Mouse (Mus musculus) cerebellum, adult 9-10 months (tissue): ENCODE data around the gene Ankrd12.

Experiments
- DNase-seq: peaks from one replicate; pipeline ENCODE4 v3.0.0; 2022

Ankrd12 gene

DNA sequence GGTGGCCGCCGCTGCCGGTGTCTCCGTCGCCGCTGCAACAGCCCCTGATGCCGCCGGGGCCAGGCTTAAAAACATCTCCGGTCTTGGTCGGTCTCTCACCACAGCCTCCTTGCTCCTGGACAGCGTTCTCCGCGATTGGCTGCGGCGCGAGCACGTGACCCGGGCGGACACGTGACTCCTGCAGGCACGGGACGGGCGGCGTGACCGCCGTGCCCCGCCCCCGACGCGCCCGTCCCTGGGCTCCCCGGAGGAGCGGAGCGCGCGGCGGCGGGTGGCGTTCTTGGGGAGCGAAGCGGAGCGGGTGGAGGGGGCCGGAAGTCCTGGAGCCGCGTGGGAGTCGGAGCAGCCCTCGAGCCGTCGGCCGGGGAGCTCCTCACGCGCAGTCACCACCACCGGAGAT is at the start of gene Ankrd12:
Gene Ankrd12 (minus strand): TSS at position 156 of the 400 bp plus-strand sequence.
- DNase-seq: peak; percentile 95

DNA sequence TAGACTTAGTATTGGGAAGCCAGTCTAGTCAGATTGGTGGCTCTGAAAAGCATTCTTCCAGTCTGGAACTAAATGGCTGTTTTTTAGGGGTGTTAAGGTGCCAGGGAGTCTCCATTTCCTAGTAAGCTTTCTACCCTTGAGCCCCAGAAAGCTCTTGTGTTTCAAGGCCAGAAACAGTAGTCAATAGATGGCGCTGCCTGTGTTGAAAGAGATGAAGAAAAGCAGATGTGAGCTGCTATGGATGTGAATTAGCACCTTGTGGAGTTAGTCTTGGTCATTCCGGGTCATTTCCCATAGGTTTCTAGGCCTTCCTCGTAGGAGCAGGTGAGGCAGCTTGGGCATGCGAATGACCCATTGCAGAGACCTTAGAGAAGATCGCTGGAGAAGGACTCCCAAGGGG is 48.3 kb upstream of the Ankrd12 start:
- DNase-seq: no peak

GRCm38 (mm10) chr17:66123816-66124610 is 47.1 kb upstream of the Ankrd12 start:
- DNase-seq: peak; percentile 15

DNA sequence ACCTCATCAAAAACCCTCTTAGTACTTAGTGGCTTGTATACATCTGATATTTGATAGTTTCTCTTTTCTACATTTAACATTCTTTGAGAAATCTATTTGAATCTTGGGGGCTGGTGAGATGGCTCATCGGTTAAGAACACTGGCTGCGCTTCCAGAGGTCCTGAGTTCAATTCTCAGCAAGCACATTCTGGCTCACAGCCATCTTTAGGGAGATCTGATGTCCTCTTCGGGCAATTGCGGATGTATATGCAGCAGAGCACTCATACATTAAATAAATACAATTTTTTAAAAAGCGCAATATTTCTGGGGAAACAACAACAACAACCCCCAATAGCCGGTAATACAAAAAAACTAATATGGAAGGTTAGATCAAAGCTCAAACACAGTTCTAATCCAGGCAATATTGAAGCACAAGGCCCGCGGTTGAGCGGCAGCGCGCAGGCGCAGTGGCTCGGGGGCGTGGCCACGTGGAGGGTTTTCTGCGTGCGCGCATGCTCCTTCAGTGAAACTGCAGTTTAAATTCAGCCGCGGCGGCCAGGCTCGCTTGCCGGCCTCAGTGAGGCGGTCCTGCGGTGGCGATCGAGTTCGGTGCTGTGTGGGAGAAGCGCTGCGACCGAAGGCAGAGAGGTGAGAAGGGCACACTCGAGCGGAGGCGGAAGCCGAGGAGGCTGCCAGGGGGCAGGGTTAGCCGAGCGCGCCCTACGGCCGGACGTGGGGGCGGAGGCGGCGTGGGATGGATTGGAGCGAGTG is 46.4 kb upstream of the Ankrd12 start, which contains the start of gene Ddx11:
Gene Ddx11 (plus strand): TSS at position 455 of the 750 bp plus-strand sequence.
- peak; percentile 92 for DNase-seq

DNA sequence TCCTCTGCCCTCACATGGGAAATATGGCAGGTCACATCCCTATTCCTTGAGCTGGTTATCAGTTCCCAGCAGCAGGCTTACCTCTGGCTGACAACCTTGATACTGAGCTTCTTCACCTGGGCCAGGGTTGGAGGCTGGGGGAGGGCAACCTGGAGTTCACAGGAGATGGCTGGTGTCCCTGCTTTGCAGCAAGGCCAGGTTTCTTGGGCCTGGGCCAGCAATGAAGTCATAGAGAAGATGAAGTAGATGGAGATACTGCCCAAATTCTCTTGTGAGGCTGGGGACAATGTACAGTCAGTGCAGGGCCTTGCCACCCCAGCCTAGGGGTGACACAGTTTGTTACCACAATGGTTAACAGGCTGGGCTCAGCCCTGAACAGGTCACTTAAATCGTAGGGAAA is 43.8 kb upstream of the Ankrd12 start:
- no peak for DNase-seq

DNA sequence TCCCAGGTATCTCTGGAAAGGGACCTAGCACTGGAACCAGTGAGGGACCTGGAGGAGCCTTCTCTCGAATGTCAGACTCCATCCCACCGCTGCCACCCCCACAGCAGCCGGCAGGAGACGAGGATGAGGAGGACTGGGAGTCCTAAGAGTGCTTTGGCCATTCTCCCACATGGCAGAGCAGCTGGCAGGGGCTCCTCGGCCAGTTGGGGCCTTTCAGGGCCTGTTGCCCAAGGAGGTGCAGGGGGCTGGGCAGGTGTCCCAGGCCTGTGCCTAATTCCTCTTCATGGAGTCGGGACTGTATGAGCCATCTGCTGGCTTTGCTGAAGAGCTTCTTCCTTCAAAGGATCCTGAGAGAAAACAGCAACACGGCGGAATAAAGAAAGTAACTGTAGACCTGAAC is 42.1 kb upstream of the Ankrd12 start:
- no peak for DNase-seq

DNA sequence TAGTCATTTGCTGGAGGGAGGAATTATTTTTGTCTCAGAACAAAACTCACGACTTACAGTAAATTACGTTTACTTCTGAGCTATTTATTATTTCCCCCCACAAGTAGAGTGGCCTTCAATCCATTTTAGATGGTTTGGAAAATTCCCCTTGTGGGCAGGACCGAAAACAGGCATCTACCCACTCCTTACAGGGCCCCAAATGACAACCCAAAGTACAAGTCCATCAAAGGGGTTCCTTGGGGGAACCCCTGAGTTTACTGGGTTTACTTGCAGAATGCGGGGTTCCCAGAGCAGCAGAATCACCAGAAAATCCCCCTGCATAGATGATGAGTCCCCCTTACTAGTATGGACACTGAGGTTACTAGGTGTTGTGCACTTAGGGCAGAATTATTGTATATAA is 35.3 kb upstream of the Ankrd12 start:
- no peak for DNase-seq

DNA sequence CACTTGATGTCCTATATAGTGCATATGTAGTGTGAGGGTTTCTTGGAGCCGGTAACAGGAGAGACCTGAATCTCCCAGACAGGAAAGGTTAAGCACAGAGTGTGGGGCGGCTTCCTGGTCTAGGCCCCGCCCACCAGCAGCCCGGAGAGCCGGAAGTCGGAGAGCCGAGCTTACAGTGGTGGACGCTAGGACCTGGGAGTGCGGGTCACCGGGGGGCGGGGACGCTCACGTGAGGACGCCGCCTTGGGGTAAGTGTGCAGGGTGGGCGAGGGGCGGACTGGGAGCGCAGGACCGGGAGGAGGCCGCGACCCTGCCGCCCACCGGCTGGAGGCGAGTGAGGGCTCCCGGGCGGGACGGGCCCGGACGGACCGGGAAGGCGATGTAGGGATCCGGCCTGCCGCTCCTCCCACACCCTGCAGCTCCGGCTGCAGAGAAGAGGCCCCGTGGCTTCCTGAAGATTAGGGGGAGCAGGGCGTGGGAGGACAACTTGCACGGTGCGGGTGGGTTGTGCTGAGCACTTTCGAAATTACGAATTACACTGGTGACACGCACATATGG is 34.6 kb upstream of the Ankrd12 start, which contains the start of gene Washc1:
Gene Washc1 (plus strand): TSS at position 144 of the 558 bp plus-strand sequence.
- DNase-seq: peak; percentile 83

- no peak for DNase-seq
Measured at GRCm38 (mm10) chr17:66110746-66111145, 33.9 kb upstream of the Ankrd12 start.

DNA sequence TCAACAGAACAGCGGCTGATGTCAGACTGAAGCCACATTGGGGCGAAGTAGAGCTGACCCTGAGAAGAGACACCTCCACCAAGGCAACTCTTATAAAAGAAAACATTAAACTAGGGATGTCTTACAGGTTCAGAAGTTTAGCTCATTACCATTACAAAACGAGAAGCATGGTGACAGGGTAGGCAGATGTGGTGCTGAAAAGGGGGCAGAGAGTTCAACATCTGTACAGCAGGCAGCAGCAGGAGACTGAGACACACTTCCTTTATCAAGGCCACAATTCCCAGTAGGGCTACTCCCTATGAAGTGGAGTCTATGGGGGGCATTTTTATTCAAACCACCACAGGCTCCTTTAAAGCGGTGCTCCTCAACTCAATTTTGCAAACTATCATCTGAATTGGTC is 31.3 kb upstream of the Ankrd12 start:
- DNase-seq: no peak

DNA sequence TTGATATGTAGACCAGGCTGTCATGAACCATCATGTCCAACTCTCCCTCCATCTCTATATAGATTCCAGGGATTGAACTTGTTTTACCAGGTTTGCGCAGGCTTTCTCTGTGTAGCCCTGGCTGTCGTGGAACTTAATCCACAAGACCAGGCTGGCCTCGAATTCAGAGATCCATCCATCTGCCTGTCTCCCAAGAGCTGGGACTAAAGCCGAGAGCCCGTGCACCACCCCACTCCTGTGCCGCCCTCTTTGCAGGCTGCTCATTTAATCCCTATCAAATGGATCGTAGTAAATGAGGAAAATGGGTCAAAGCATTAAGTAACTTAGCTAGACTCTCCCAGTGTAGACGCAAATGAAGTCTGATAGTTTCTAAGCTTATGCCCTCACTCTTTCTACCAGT is 30.6 kb upstream of the Ankrd12 start:
- DNase-seq: no peak

GRCm38 (mm10) chr17:66106601-66107267 is 29.8 kb upstream of the Ankrd12 start:
- peak; percentile 75 for DNase-seq

GRCm38 (mm10) chr17:66104076-66104475 is 27.2 kb upstream of the Ankrd12 start:
- no peak for DNase-seq

GRCm38 (mm10) chr17:66101380-66102330 is 24.8 kb upstream of the Ankrd12 start, which contains the start of gene Ndufv2:
Gene Ndufv2, minus strand, starts transcription at chr17:66101559.
- DNase-seq: peak; percentile 91

DNA sequence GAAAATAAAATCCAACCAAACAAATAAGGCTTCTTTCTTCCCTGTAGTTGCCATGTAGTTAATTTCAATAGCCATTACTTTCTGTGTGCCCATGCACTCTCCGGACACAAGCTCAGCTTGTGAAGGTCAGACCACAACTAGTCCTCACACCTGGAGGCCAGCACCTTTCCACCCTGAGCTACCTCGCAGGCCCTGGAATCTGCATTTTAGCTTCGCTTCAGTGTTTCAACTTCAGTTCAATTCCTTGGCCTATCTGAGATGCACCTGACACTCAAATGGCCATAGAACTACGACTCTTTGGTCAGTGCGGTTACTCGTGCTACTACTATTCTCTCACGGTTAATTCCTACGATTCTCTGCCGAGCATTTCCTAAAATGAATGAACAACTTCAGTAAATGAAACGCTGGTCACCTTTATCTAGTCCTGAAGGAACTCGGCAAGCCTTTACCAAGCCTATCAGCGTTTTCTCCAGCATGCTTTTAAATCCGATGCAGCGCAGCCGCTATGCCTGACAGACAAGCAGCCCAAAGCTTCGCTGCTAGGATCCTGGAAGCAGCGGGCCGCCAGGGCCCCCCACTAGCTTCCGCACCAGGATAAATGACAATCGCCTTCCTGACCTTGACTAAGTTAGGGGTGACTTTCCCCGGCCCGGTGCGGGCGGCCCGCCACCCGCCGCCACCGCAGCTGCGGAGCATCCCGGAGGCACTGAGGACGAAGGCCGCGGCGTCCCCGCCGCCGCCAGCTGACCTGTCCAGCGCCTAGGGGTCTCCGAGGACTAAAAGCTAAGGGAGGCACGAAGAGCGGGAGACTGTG is 23.9 kb upstream of the Ankrd12 start:
- peak; percentile 58 for DNase-seq

DNA sequence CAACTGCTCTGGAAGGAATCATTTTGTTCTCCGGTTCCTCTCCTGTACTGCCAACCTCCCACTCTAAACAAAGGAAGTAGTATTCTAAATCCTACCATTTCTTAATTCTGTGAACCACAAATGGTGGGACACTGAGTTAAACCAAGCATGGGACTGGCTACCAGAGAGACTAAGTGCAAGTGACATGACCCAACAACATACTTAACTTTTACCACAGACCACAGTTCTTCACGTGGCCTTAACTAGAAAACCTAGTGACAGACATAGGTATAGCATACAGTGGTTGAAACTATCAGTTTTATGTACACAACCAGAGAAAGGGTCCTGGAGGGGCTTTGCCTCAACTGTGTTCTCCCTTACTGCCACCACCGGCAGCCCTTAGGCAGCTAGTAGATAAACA is 15.8 kb upstream of the Ankrd12 start:
- no peak for DNase-seq

GRCm38 (mm10) chr17:66092065-66092464 is 15.2 kb upstream of the Ankrd12 start:
- DNase-seq: no peak

- no peak for DNase-seq
Measured at GRCm38 (mm10) chr17:66091392-66091791, 14.5 kb upstream of the Ankrd12 start.

- no peak for DNase-seq
Measured at GRCm38 (mm10) chr17:66090251-66090650, 13.4 kb upstream of the Ankrd12 start.

DNA sequence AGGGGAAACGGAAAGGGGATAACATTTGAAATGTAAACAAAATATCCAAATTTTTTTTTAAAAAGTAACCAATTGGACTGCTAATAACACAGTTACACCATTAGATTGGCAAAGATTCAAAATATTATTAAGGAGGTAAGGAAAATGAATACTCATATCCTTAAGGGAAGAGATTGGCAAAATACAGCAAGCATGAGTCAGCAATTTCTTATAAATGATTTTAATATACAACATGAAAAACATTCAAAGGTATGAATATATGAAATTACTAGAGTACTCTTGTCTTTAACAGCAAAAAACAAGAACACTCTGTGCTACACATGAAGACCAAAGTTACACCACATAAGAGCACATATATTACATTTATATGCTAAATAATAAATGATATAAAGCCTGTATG is 8.1 kb upstream of the Ankrd12 start:
- DNase-seq: no peak

DNA sequence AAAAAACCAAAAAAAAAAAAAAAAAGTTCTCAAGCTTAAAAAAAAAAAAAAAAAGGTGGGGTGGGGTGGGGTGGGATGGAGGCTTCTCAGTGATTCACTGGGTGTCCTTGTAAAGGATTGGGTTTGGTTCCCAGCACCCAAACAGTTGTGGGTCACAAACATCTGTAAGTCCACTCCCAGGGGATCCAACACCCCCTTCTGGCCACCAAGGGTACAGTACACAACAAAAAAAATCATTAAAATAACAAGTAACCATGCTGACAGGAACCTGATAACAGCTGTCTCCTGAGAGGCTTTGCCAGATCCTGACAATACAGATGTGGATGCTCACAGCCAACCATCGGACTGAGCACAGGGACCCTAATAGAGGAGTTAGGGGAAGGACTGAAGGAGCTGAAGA is 7.6 kb upstream of the Ankrd12 start:
- no peak for DNase-seq
